ENCODE assay signal across 8 mouse cellular contexts in the genomic region with DNA sequence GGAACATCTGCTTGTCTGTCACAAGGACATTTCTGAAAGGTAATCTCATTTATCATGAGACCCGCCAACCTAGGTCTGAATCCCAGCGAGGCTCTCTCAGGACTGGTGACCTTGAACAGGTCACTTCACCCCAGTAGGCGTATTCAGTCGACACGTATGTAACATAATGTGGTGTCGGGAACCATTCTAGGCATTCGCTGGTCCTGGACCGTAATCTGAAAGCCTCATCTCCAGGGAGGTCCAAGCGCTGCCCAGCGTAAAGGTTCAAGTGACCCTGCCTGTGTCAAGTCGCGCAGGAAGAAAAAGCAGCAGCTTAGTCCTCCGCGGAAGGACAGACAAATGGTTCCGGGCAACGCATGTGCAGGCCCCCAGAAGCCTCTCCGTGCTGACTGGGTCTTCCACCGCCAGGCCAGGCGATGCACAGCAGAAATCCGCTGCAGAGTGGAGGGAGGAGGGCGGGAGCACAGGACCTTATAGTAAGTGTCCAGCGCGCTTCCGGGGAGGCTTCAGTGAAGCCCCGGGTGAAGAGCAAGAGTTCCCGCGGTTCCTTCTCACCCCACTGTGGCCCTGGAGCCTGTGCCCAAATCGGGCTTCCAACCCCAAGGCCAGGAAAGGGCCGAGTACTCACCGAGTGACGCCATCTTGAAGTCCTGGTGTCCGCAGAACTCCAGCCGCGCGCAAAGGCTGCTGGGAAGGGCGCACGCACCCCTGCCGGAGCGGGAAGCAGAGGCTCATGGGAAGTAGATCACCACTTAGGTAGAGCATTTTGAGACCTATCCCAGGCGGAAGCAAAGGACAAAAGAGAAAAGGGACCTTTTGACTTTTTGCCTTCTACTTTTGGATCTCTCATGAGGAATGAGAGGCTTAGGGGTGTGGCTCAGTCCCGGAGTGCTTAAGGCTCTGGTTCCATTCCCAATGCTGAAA. TPM values are rescaled to one million over a fixed set of nuclear protein-coding genes. Genes with fewer than 3 reads are reported as not detected.
DNase-seq lines count a peak whose midpoint lies in the region; ATAC-seq and TF ChIP-seq lines count a peak whose summit lies in the region.

No protein-coding gene starts in this region.

- H3K4me1 ChIP-seq in intestine, postnatal 0 days (replicated peaks; ENCODE audit: control insufficient read depth, insufficient read depth, low read length): 0 out of 2 replicates have a peak, but pooled peaks cover 5% of the 10 kb centered on the region
- H3K4me1 ChIP-seq in midbrain, embryonic 10.5 days: peaks cover 24% of the 10 kb centered on the region

- H3K36me3 ChIP-seq in intestine, postnatal 0 days (ENCODE audit: control insufficient read depth, insufficient read depth): peaks cover 34% of the 10 kb centered on the region
- H3K36me3 ChIP-seq in midbrain, embryonic 10.5 days: peaks cover 57% of the 10 kb centered on the region

- no peak for TF ChIP-seq CTCF in intestine, postnatal 0 days (IDR thresholded peaks at IDR 0.05; ENCODE audit: low read depth)

- peak overlapping the region; percentile 71 for H3K4me3 ChIP-seq in intestine, postnatal 0 days (ENCODE audit: low read depth, low read length)
- H3K4me3 ChIP-seq in midbrain, embryonic 10.5 days: peak overlapping the region; percentile 91

- H3K27me3 ChIP-seq in intestine, postnatal 0 days (replicated peaks; ENCODE audit: control insufficient read depth, insufficient read depth, low read length): no peaks in the 10 kb centered on the region
- no peaks in the 10 kb centered on the region for H3K27me3 ChIP-seq in midbrain, embryonic 10.5 days (ENCODE audit: low read depth, poor library complexity, severe bottlenecking)

- intact Hi-C loops in left cerebral cortex, postnatal 36 days (cut with DNase I): no loop called here

- DNase-seq in adrenal gland, postnatal 10 days: peak; percentile 95
- DNase-seq in embryo, embryonic 9.5 days (ENCODE audit: extremely low spot score): peak; percentile 89
- peak; percentile 80 to 91 for DNase-seq in gastrocnemius, postnatal 4 days (ENCODE audit: low spot score in 2 of 2)
- peak; percentile 91 to 93 for DNase-seq in left cerebral cortex, postnatal 36 days (ENCODE audit: low spot score in 2 of 2)
- DNase-seq in midbrain, embryonic 10.5 days (ENCODE audit: low spot score): peak; percentile 91
- DNase-seq in right cerebral cortex, postnatal 36 days (ENCODE audit: low spot score in 2 of 2): peak; percentile 88 to 91
- peak; percentile 84 to 92 for DNase-seq in urinary bladder, postnatal 4 days (ENCODE audit: low spot score in 2 of 2)

- under 1% methylated on average over 41 of the region's 41 CpGs for WGBS in intestine, postnatal 0 days
- WGBS in midbrain, embryonic 10.5 days: under 1% methylated on average over 41 of the region's 41 CpGs

- H3K9me3 ChIP-seq in intestine, postnatal 0 days (ENCODE audit: control insufficient read depth): no peaks in the 10 kb centered on the region
- H3K9me3 ChIP-seq in midbrain, embryonic 10.5 days (replicated peaks): no peaks in the 10 kb centered on the region

- peak; percentile 84 for ATAC-seq in intestine, postnatal 0 days

- peak overlapping the region; percentile 82 for H3K9ac ChIP-seq in intestine, postnatal 0 days (ENCODE audit: low read depth, low read length)

- H3K27ac ChIP-seq in intestine, postnatal 0 days (ENCODE audit: low read depth, low read length): peak overlapping the region; percentile 84
- peak overlapping the region; percentile 97 for H3K27ac ChIP-seq in midbrain, embryonic 10.5 days (replicated peaks)

- H3K4me2 ChIP-seq in intestine, postnatal 0 days (replicated peaks; ENCODE audit: low read depth): peak overlapping the region; percentile 74

RNA-seq across cellular contexts. Expression of a gene that starts 0.7 kb away (rescaled TPM):
- total RNA-seq in adrenal gland, postnatal 10 days (2021): 100 to 1,000 TPM; 810 to 842 TPM
- total RNA-seq in gastrocnemius, postnatal 4 days (2021): 100 to 1,000 TPM; 464 to 480 TPM
- 765 and 832 TPM in 2 replicates for polyA plus RNA-seq in intestine, postnatal 0 days (2015; fragmentation: Nextera tagmentation; extraction: Ambion mirVana)
- 100 to 1,000 TPM; 219 to 270 TPM for total RNA-seq in left cerebral cortex, postnatal 36 days (2021)
- polyA plus RNA-seq in midbrain, embryonic 10.5 days (2016; fragmentation: Nextera tagmentation; extraction: Ambion mirVana): 536 and 539 TPM in 2 replicates

RNA-seq across cellular contexts. Expression of a gene that starts 10.5 kb away (rescaled TPM):
- 1 to 10 TPM; 7.1 to 9.8 TPM for total RNA-seq in adrenal gland, postnatal 10 days (2021)
- total RNA-seq in gastrocnemius, postnatal 4 days (2021): 1 to 10 TPM; 5.5 to 7.3 TPM
- 6.4 and 9.8 TPM in 2 replicates for polyA plus RNA-seq in intestine, postnatal 0 days (2015; fragmentation: Nextera tagmentation; extraction: Ambion mirVana)
- total RNA-seq in left cerebral cortex, postnatal 36 days (2021): 10 to 100 TPM; 12.6 to 14.3 TPM
- polyA plus RNA-seq in midbrain, embryonic 10.5 days (2016; fragmentation: Nextera tagmentation; extraction: Ambion mirVana): 8.0 and 8.3 TPM in 2 replicates

RNA-seq across cellular contexts. Expression of a gene that starts 13.2 kb away (rescaled TPM):
- total RNA-seq in adrenal gland, postnatal 10 days (2021): 10 to 100 TPM; 12.2 to 12.3 TPM
- 10 to 100 TPM; 11.3 to 11.9 TPM for total RNA-seq in gastrocnemius, postnatal 4 days (2021)
- 4.1 and 4.6 TPM in 2 replicates for polyA plus RNA-seq in intestine, postnatal 0 days (2015; fragmentation: Nextera tagmentation; extraction: Ambion mirVana)
- 10 to 100 TPM; 10.8 to 11.9 TPM for total RNA-seq in left cerebral cortex, postnatal 36 days (2021)
- polyA plus RNA-seq in midbrain, embryonic 10.5 days (2016; fragmentation: Nextera tagmentation; extraction: Ambion mirVana): 19.8 and 19.9 TPM in 2 replicates

RNA-seq across cellular contexts. Expression of a gene that starts 24.1 kb away (rescaled TPM):
- 10 to 100 TPM; 20.2 to 22.7 TPM for total RNA-seq in adrenal gland, postnatal 10 days (2021)
- 10 to 100 TPM; 17.1 to 20.1 TPM for total RNA-seq in gastrocnemius, postnatal 4 days (2021)
- 23.1 and 23.4 TPM in 2 replicates for polyA plus RNA-seq in intestine, postnatal 0 days (2015; fragmentation: Nextera tagmentation; extraction: Ambion mirVana)
- total RNA-seq in left cerebral cortex, postnatal 36 days (2021): 10 to 100 TPM; 23.2 to 26.9 TPM
- polyA plus RNA-seq in midbrain, embryonic 10.5 days (2016; fragmentation: Nextera tagmentation; extraction: Ambion mirVana): 83.9 and 85.1 TPM in 2 replicates

RNA-seq across cellular contexts. Expression of a gene that starts 24.2 kb away (rescaled TPM):
- 10 to 100 TPM; 21.7 to 29.0 TPM for total RNA-seq in adrenal gland, postnatal 10 days (2021)
- total RNA-seq in gastrocnemius, postnatal 4 days (2021): 10 to 100 TPM; 13.2 to 16.6 TPM
- 9.3 and 9.9 TPM in 2 replicates for polyA plus RNA-seq in intestine, postnatal 0 days (2015; fragmentation: Nextera tagmentation; extraction: Ambion mirVana)
- 10 to 100 TPM; 20.7 to 21.9 TPM for total RNA-seq in left cerebral cortex, postnatal 36 days (2021)
- 18.3 and 22.4 TPM in 2 replicates for polyA plus RNA-seq in midbrain, embryonic 10.5 days (2016; fragmentation: Nextera tagmentation; extraction: Ambion mirVana)

Comparison
In these comparisons a context has a peak if more than half of its experiments do, and no peak if none do; other contexts are left out.
1. Peak in every context shown above with its lines: DNase-seq, ATAC-seq, H3K4me3 ChIP-seq and H3K27ac ChIP-seq.